Mouse (Mus musculus) kidney, adult 2 months (tissue): ENCODE results near the gene Trmt1. TPM values are rescaled to one million over a fixed set of nuclear protein-coding genes. Genes with fewer than 3 reads are reported as not detected.

Experiments
- DNase-seq: peaks from one replicate; pipeline ENCODE4 v3.0.0; 2021
- H3K27ac ChIP-seq: fragments of 200-500 bp; 2 replicates; pipeline ENCODE4 v1.5.1; 2012; ENCODE audit warnings: low read depth, low read length, control low read depth, inconsistent platforms; ENCODE audit not compliant: insufficient read depth
- H3K27me3 ChIP-seq: fragments of 200-500 bp; replicated peaks from 2 replicates; pipeline ENCODE4 v1.6.1; 2012; ENCODE audit warnings: mild to moderate bottlenecking, moderate library complexity, low read length, inconsistent platforms; ENCODE audit not compliant: control insufficient read depth, insufficient read depth
- H3K36me3 ChIP-seq: fragments of 200-500 bp; 2 replicates; pipeline ENCODE4 v1.6.1; 2012; ENCODE audit warnings: mild to moderate bottlenecking, moderate library complexity, low read length, inconsistent platforms; ENCODE audit not compliant: control insufficient read depth, insufficient read depth
- H3K4me1 ChIP-seq: fragments of 200-500 bp; 2 replicates; pipeline ENCODE4 v1.6.1; 2011; ENCODE audit warnings: low read length; ENCODE audit not compliant: control insufficient read depth, insufficient read depth
- H3K4me3 ChIP-seq: fragments of 200-500 bp; 2 replicates; pipeline ENCODE4 v1.5.1; 2011; ENCODE audit warnings: mild to moderate bottlenecking, low read depth, low read length, control low read depth; ENCODE audit not compliant: insufficient read depth
- CTCF ChIP-seq: fragments of 200-500 bp; conservative IDR thresholded peaks from 2 replicates; pipeline ENCODE4 v1.5.1; 2011; ENCODE audit warnings: low read depth, mild to moderate bottlenecking, control low read depth, low read length, moderate library complexity, mixed read lengths; ENCODE audit not compliant: insufficient read depth, insufficient read length
- POLR2A ChIP-seq: fragments of 200-500 bp; IDR thresholded peaks from one replicate; pipeline ENCODE4 v1.6.1; 2011; ENCODE audit warnings: low read depth, low read length, control low read depth
- WGBS: fragments of 180-500 bp; shearing (Covaris S2); methylation state at CpG from one replicate; pipeline ENCODE4 v1.1.7; 2018; 5-methylcytosine and 5-hydroxymethylcytosine counted together
- polyA plus RNA-seq: library from polyadenylated mRNA; depleted of rRNA; stranded (reverse); fragments of >200 nt; gene quantifications from 2 replicates; pipeline ENCODE4 v1.2.3, GENCODE M21; 2012

Gene Trmt1
- polyA plus RNA-seq, 1 experiment, result 73.7 TPM

DNA sequence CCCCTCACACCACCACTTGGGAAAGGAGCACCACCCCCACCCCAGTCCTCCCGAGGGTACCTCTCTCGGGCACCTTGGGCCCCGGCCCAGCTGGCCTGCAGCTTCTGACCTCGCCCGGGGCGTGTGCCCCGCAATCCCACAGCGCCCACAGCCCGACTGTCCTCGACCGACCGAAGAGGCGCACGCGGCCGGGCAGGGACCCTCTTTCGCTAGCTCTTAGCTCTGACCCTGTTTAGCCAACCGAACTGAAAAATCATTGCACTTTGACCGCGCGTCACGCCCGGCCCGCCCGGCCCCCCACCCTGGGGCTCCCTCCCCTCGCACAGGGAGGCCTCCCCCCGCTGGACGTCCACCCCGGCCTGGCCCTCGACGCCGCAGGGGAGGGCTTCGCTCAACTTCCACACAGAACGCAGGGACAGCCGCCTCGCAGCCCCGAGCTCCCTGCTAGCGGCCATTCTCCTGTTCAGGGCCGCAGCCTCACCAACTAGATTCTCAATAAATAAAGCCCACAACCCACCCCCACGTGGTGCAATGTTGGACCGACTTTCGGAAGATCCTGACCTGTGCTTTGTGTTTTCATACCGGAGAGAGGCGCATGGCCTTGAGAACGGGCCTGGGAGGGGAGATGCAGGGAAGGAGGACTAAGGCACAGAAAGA, 20.6 kb downstream of the Trmt1 start:
- no peaks in the 10 kb centered on the region for H3K4me1 ChIP-seq
- H3K4me3 ChIP-seq, result no peak overlapping the region
- WGBS, result 37% methylated on average over 45 of the region's 45 CpGs
- H3K27me3 ChIP-seq, result peaks cover 4% of the 10 kb centered on the region; the same call in 1 of the 2 replicates
- no peaks in the 10 kb centered on the region for H3K36me3 ChIP-seq
- H3K27ac ChIP-seq, result no peak overlapping the region
- no peak for DNase-seq
- no peak for TF ChIP-seq POLR2A
- no peak for TF ChIP-seq CTCF

DNA sequence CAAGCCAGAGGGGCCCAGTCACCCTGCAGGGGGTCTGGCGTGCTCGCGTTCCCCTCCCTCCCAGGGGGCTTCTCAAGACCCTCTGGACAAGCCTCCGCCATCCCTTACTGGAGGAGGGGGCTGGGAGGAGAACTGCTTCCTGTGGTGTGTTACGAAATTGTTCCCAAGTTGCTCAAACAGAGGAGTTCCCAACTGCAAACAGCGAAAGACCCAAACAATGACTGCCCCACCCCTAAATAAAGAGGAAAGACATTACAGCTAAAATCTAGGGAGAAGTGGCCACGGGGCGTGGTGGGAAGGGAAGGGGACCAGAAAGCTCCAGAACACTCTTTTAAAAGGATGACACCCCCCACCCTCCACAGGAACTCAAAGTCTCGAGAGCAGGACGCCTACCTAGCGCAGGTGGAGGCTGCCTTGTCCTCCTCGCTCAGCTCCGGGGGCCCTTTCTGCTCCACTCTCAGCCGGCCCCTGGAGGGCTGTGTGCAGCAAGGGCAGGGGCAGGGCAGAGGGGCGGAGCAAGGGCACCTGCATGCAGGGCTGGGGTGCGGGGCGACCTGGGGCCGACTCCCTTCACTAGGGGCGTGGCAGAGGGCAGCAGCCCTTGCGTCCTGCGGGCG, 21.3 kb downstream of the Trmt1 start:
- no peaks in the 10 kb centered on the region for H3K36me3 ChIP-seq
- H3K27me3 ChIP-seq, result peaks cover 4% of the 10 kb centered on the region; the same call in 1 of the 2 replicates
- no peaks in the 10 kb centered on the region for H3K4me1 ChIP-seq
- WGBS, result 46% methylated on average over 22 of the region's 22 CpGs
- TF ChIP-seq CTCF (no peak), POLR2A (no peak)
- no peak for DNase-seq
- H3K27ac ChIP-seq, result no peak overlapping the region
- H3K4me3 ChIP-seq, result no peak overlapping the region

DNA sequence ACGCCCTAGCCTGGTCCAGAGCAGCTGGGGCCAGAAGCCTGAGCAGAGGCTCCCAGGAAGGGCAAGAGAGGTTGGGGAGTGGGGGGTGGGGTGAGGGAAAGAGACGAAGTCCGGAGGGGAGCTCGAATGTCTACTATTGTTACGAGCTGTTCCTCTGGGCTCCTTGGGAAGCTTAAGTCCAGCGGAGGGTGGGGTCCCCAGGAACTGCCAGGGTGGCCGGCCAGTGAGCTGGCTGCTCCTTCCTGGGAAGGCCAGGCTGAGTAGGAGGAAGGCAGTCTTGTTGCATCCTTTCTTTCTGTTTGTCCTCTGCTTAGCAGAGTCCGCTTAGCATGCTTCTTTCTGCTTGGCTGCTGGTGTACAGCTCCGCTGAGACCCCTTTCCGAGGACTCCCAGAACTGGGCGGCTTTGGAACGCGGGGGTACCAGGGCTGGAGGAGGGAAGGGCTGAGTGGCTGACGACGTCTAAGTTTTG, 22.0 kb downstream of the Trmt1 start:
- WGBS, result 44% methylated on average over 15 of the region's 15 CpGs
- Histone ChIP-seq H3K4me3 (no peak overlapping the region), H3K36me3 (no peaks in the 10 kb centered on the region), H3K27me3 (peaks cover 4% of the 10 kb centered on the region; the same call in 1 of the 2 replicates), H3K27ac (no peak overlapping the region), H3K4me1 (no peaks in the 10 kb centered on the region)
- TF ChIP-seq CTCF (no peak), POLR2A (no peak)
- no peak for DNase-seq

DNA sequence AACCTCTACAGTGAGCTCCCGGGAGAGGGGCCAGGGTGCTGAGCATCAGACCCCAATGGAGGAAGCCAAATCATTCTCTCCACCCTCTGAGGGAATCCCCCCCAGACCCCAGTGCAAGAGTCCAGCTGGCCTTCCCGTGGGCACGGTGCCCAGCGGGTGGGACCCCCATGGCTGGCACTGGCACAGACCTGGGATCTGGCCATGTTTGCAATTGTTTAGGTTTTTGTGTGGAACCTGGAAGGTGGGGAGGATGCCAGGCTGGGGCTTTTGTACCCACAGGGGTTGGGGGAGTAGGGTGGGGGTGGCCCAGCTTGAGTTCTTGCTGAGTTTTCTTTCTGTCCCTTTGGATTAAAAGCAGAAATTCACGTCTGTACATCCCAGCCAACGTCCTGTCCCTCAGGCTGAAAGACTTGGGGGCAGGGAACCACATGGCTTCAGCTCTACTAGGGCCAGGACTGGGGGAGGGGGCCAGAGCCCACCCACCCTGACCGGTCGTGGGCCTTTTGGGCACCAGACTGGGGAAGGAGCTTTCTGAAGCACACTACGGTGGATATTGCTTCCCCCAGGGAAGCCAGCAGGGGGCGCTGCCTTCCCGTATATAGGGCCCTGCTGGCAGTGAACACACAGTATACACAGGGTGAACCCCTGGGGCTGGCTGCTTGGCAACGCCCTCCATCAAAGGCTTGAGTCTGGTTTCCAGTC, 22.8 kb downstream of the Trmt1 start:
- Histone ChIP-seq H3K4me3 (no peak overlapping the region), H3K27me3 (peaks cover 4% of the 10 kb centered on the region; the same call in 1 of the 2 replicates), H3K36me3 (no peaks in the 10 kb centered on the region), H3K27ac (no peak overlapping the region), H3K4me1 (no peaks in the 10 kb centered on the region)
- TF ChIP-seq POLR2A, result no peak
- TF ChIP-seq CTCF, result peak; percentile 92
- 26% methylated on average over 12 of the region's 12 CpGs for WGBS
- DNase-seq, result peak; percentile 88

DNA sequence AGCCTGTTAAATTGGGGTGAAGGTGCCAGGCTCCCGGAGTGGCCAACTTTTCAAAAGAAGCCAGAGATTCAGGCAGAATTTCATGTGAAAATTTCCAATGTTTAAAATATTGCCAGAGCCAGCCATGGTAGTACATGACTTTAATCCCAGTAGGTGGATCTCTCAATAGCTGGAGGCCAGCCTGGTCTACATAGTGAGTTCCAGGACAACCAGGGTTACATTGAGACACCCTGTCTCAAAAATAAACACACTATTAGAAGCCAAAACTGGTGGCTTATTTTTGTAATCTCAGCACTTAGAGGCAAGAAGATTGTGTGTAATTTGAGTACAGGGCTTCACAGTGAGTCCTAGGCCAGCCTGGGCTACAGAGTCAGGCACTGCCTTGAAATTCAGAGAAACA, 23.8 kb downstream of the Trmt1 start:
- no peaks in the 10 kb centered on the region for H3K36me3 ChIP-seq
- TF ChIP-seq POLR2A, result no peak
- TF ChIP-seq CTCF, result no peak
- 83% methylated on average over 1 of the region's 1 CpGs for WGBS
- H3K4me3 ChIP-seq, result no peak overlapping the region
- DNase-seq, result no peak
- H3K4me1 ChIP-seq, result no peaks in the 10 kb centered on the region
- peaks cover 4% of the 10 kb centered on the region; the same call in 1 of the 2 replicates for H3K27me3 ChIP-seq
- H3K27ac ChIP-seq, result no peak overlapping the region

DNA sequence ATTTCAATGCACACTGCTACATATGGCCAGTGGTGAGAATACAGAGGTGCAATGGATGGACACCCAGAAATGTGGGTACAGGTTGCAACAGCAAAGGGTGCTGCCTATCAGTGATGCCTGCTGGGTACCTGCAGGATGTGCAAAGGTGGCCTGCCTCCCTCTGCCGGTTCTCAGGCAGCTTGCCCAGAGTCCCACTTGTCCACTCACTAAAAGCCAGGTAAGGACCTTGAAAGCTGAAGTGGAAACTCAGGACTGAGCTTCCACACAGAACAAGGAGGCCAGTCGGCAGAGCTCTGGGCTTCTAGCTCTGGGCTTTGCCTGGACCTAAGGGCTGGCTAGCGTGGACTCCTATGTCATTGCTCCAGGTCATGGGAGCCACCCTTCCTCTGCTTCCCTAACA, 25.2 kb downstream of the Trmt1 start:
- Histone ChIP-seq H3K27me3 (no peaks in the 10 kb centered on the region), H3K36me3 (no peaks in the 10 kb centered on the region), H3K4me3 (no peak overlapping the region), H3K27ac (0 out of 2 replicates have a peak overlapping the region, but pooled peaks have one; percentile 27), H3K4me1 (no peaks in the 10 kb centered on the region)
- TF ChIP-seq POLR2A (no peak), CTCF (no peak)
- 53% methylated on average over 3 of the region's 3 CpGs for WGBS
- DNase-seq, result no peak
